Mouse (Mus musculus) MEL (cell line): ENCODE measurements around the gene Il5. TPM values are rescaled to one million over a fixed set of nuclear protein-coding genes. Genes with fewer than 3 reads are reported as not detected.

Experiments
- DNase-seq: peaks from one replicate; pipeline ENCODE4 v3.0.0; 2011; ENCODE audit warnings: low read depth, low spot score
- H3K27ac ChIP-seq: 2 replicates; pipeline ENCODE4 v1.5.1; 2012; ENCODE audit warnings: low read depth, mild to moderate bottlenecking, control low read depth, low read length, moderate library complexity; ENCODE audit not compliant: control insufficient read depth
- H3K27me3 ChIP-seq, 2 experiments: fragments of 150-350 bp in 1 of 2; sonication (generic) in 1 of 2; 2 replicates each; pipeline ENCODE4 v1.6.1; 2012; ENCODE audit warnings: low read length in 2 of 2, mild to moderate bottlenecking in 2 of 2, improper control_type of control experiment in 1 of 2, moderate library complexity in 1 of 2; ENCODE audit not compliant: insufficient read depth in 2 of 2, control insufficient read depth in 1 of 2
- H3K36me3 ChIP-seq, 2 experiments: 2 replicates each; pipeline ENCODE4 v1.6.1; 2012 to 2014; ENCODE audit warnings: low read length in 2 of 2, improper control_type of control experiment in 1 of 2, inconsistent platforms in 1 of 2, mild to moderate bottlenecking in 1 of 2; ENCODE audit not compliant: insufficient read depth in 2 of 2, control insufficient read depth in 1 of 2
- H3K4me1 ChIP-seq, 2 experiments: fragments of 150-350 bp in 1 of 2; sonication (generic) in 1 of 2; 2 replicates each; pipeline ENCODE4 v1.6.1; 2012; ENCODE audit warnings: low read length in 2 of 2, improper control_type of control experiment in 1 of 2, mild to moderate bottlenecking in 1 of 2; ENCODE audit not compliant: insufficient read depth in 2 of 2, control insufficient read depth in 1 of 2
- H3K4me3 ChIP-seq, 2 experiments: fragments of 150-350 bp in 1 of 2; sonication (generic) in 1 of 2; 2 replicates each; pipeline ENCODE4 v1.5.1; 2012; ENCODE audit warnings: low read depth in 2 of 2, low read length in 2 of 2, mild to moderate bottlenecking in 2 of 2, moderate library complexity in 2 of 2, control low read depth in 1 of 2, improper control_type of control experiment in 1 of 2; ENCODE audit not compliant: control insufficient read depth in 1 of 2, insufficient read depth in 1 of 2
- H3K79me2 ChIP-seq: 2 replicates; pipeline ENCODE4 v1.6.1; 2012; ENCODE audit warnings: mild to moderate bottlenecking, low read length, moderate library complexity; ENCODE audit not compliant: control insufficient read depth, poor library complexity, insufficient read depth
- H3K9ac ChIP-seq: 2 replicates; pipeline ENCODE4 v1.6.1; 2012; ENCODE audit warnings: low read depth, mild to moderate bottlenecking, control low read depth, low read length, moderate library complexity; ENCODE audit not compliant: control insufficient read depth, poor library complexity, severe bottlenecking
- H3K9me3 ChIP-seq: fragments of 150-350 bp; sonication (generic); replicated peaks from 2 replicates; pipeline ENCODE4 v1.6.1; 2012; ENCODE audit warnings: mild to moderate bottlenecking, low read length, improper control_type of control experiment, moderate library complexity; ENCODE audit not compliant: insufficient read depth
- BHLHE40 ChIP-seq: IDR thresholded peaks from 2 replicates; pipeline ENCODE4 v1.6.1; 2012; ENCODE audit warnings: low read depth, mild to moderate bottlenecking, inconsistent platforms, low read length, improper control_type of control experiment, borderline replicate concordance
- CHD1 ChIP-seq: IDR thresholded peaks from 2 replicates; pipeline ENCODE4 v1.6.1; 2012; ENCODE audit warnings: low read depth, mild to moderate bottlenecking, inconsistent platforms, low read length, improper control_type of control experiment
- CHD2 ChIP-seq: IDR thresholded peaks from 2 replicates; pipeline ENCODE4 v1.6.1; 2011; ENCODE audit warnings: low read length, improper control_type of control experiment
- E2F4 ChIP-seq: IDR thresholded peaks from 2 replicates; pipeline ENCODE4 v1.6.1; 2011; ENCODE audit warnings: low read depth, low read length, improper control_type of control experiment, borderline replicate concordance
- ELF1 ChIP-seq: IDR thresholded peaks from 2 replicates; pipeline ENCODE4 v1.6.1; 2014; ENCODE audit warnings: low read depth, mild to moderate bottlenecking, inconsistent platforms, low read length, improper control_type of control experiment, moderate library complexity
- ETS1 ChIP-seq: IDR thresholded peaks from 2 replicates; pipeline ENCODE4 v1.6.1; 2012; ENCODE audit warnings: low read depth, mild to moderate bottlenecking, inconsistent platforms, low read length, improper control_type of control experiment, moderate library complexity
- GABPA ChIP-seq: IDR thresholded peaks from 2 replicates; pipeline ENCODE4 v1.6.1; 2012; ENCODE audit warnings: low read depth, mild to moderate bottlenecking, inconsistent platforms, low read length, improper control_type of control experiment, moderate library complexity
- GATA1 ChIP-seq: IDR thresholded peaks from 2 replicates; pipeline ENCODE4 v1.6.1; 2011; ENCODE audit warnings: low read depth, low read length, improper control_type of control experiment
- HCFC1 ChIP-seq: IDR thresholded peaks from 2 replicates; pipeline ENCODE4 v1.6.1; 2012; ENCODE audit warnings: low read depth, mild to moderate bottlenecking, inconsistent platforms, low read length, improper control_type of control experiment, moderate library complexity
- JUND ChIP-seq: IDR thresholded peaks from 2 replicates; pipeline ENCODE4 v1.6.1; 2011; ENCODE audit warnings: low read depth, mild to moderate bottlenecking, improper control_type of control experiment, low read length
- MAX ChIP-seq: IDR thresholded peaks from 2 replicates; pipeline ENCODE4 v1.6.1; 2011; ENCODE audit warnings: low read length, improper control_type of control experiment
- MAZ ChIP-seq: IDR thresholded peaks from 2 replicates; pipeline ENCODE4 v1.6.1; 2012; ENCODE audit warnings: low read depth, mild to moderate bottlenecking, inconsistent platforms, low read length, improper control_type of control experiment
- MEF2A ChIP-seq: IDR thresholded peaks from 2 replicates; pipeline ENCODE4 v1.6.1; 2014; ENCODE audit warnings: low read depth, mild to moderate bottlenecking, inconsistent platforms, low read length, improper control_type of control experiment; ENCODE audit not compliant: poor library complexity, insufficient replicate concordance, severe bottlenecking; ENCODE audit errors: extremely low read depth
- MYB ChIP-seq: IDR thresholded peaks from 2 replicates; pipeline ENCODE4 v1.6.1; 2011; ENCODE audit warnings: mild to moderate bottlenecking, low read depth, low read length, improper control_type of control experiment
- NRF1 ChIP-seq: IDR thresholded peaks from 2 replicates; pipeline ENCODE4 v1.6.1; 2014; ENCODE audit warnings: low read depth, mild to moderate bottlenecking, inconsistent platforms, low read length, improper control_type of control experiment, moderate library complexity; ENCODE audit not compliant: poor library complexity, insufficient read depth, severe bottlenecking
- POLR2A ChIP-seq, 2 experiments: IDR thresholded peaks; 2 replicates each; pipeline ENCODE4 v1.6.1; 2011 to 2012; ENCODE audit warnings: low read length in 2 of 2, mild to moderate bottlenecking in 2 of 2, control low read depth in 1 of 2, improper control_type of control experiment in 1 of 2, low read depth in 1 of 2, moderate library complexity in 1 of 2; ENCODE audit not compliant: control insufficient read depth in 1 of 2, insufficient read depth in 1 of 2, poor library complexity in 1 of 2
- POLR2AphosphoS2 ChIP-seq: IDR thresholded peaks from 2 replicates; pipeline ENCODE4 v1.6.1; 2011; ENCODE audit warnings: low read length, improper control_type of control experiment
- POLR2AphosphoS5 ChIP-seq: IDR thresholded peaks from 2 replicates; pipeline ENCODE4 v1.6.1; 2012; ENCODE audit warnings: low read depth, borderline replicate concordance, mild to moderate bottlenecking, inconsistent platforms, low read length, moderate library complexity, mixed read lengths
- RAD21 ChIP-seq: IDR thresholded peaks from 2 replicates; pipeline ENCODE4 v1.6.1; 2011; ENCODE audit warnings: mild to moderate bottlenecking, low read depth, low read length, improper control_type of control experiment
- RCOR1 ChIP-seq: IDR thresholded peaks from 2 replicates; pipeline ENCODE4 v1.6.1; 2012; ENCODE audit warnings: low read depth, mild to moderate bottlenecking, inconsistent platforms, low read length, improper control_type of control experiment
- SIN3A ChIP-seq: IDR thresholded peaks from 2 replicates; pipeline ENCODE4 v1.6.1; 2012; ENCODE audit warnings: low read length, improper control_type of control experiment, inconsistent platforms
- SMC3 ChIP-seq: IDR thresholded peaks from 2 replicates; pipeline ENCODE4 v1.6.1; 2011; ENCODE audit warnings: low read depth, low read length, improper control_type of control experiment
- TAL1 ChIP-seq: IDR thresholded peaks from 2 replicates; pipeline ENCODE4 v1.6.1; 2012; ENCODE audit warnings: mild to moderate bottlenecking, inconsistent platforms, low read length, moderate library complexity, mixed read lengths
- UBTF ChIP-seq: IDR thresholded peaks from 2 replicates; pipeline ENCODE4 v1.6.1; 2012; ENCODE audit warnings: low read depth, mild to moderate bottlenecking, inconsistent platforms, low read length, improper control_type of control experiment, moderate library complexity, borderline replicate concordance; ENCODE audit not compliant: insufficient read depth
- USF2 ChIP-seq, 2 experiments: IDR thresholded peaks; 2 replicates each; pipeline ENCODE4 v1.6.1; 2011 to 2012; ENCODE audit warnings: improper control_type of control experiment in 2 of 2, low read length in 2 of 2, borderline replicate concordance in 1 of 2, inconsistent platforms in 1 of 2, low read depth in 1 of 2, mild to moderate bottlenecking in 1 of 2; ENCODE audit not compliant: insufficient read depth in 1 of 2
- ZC3H11A ChIP-seq: IDR thresholded peaks from 2 replicates; pipeline ENCODE4 v1.6.1; 2012; ENCODE audit warnings: low read depth, mild to moderate bottlenecking, inconsistent platforms, low read length, improper control_type of control experiment
- ZNF384 ChIP-seq: IDR thresholded peaks from 2 replicates; pipeline ENCODE4 v1.6.1; 2012; ENCODE audit warnings: low read depth, mild to moderate bottlenecking, inconsistent platforms, low read length, improper control_type of control experiment
- polyA plus RNA-seq, 2 experiments: library from polyadenylated mRNA; stranded (reverse) in 1 of 2; unstranded in 1 of 2; fragments of >175 nt in 1 of 2; fragments of >200 nt in 1 of 2; gene quantifications; 2 replicates each; pipeline versions ENCODE4 v1.2.1 to v1.2.4; 2012; ENCODE audit warnings: low replicate concordance in 2 of 2, low read depth in 1 of 2; ENCODE audit not compliant: insufficient read length in 2 of 2, insufficient read depth in 1 of 2, missing spikeins in 1 of 2
- total RNA-seq: library from RNA; depleted of rRNA; stranded (reverse); fragments of 300-350 nt; gene quantifications from 2 replicates; pipeline ENCODE4 v1.2.3, GENCODE M21; 2012

The Il5 gene
- total and polyA plus RNA-seq, 3 experiments, result not detected

DNA sequence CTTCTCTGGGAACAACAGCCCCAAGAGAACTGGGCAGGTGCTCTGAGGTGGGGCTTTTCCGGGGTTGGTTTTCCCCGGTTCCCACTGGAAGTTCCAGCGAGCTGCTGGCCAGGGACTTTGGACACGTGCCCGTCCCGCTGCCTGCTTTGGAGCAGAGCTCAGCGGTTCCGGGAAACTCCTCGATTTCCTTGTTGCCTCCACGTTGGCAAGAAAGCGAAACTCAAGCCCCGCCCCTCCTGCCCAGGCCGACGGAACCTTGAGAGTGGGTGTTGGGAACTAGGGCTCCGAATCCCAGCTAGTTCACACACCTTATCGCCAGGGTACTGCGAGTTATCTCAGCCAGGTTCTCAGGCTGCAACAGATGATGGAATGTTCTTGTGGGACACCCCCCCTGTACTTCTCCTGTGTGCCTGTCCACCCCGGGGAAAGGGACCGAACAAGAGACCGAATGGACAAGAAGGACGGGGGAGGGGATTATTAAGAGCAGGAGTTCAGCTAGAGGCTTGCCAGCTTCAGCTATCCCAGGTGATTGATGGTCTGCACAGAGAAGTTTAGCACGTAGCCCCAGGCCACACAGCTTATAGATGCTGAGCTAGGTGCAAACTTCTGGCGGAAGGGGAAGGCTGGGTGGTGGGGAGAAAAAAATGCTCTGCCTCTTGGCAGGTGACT is 42.4 kb downstream of the Il5 start:
- Histone ChIP-seq H3K4me1 (peaks cover 2 to 8% of the 10 kb centered on the region in 2 experiments; a peak in 3 of 4 replicates), H3K79me2 (no peaks in the 10 kb centered on the region; the same call in 1 of the 2 replicates), H3K27ac (no peak overlapping the region), H3K9me3 (no peaks in the 10 kb centered on the region), H3K36me3 (peaks cover 0 to 7% of the 10 kb centered on the region in 2 experiments; a peak in 2 of 4 replicates), H3K4me3 (peak overlapping the region; percentile 66), H3K9ac (peak overlapping the region; percentile 79), H3K27me3 (peaks cover 0 to 3% of the 10 kb centered on the region in 2 experiments; a peak in 1 of 4 replicates)
- TF ChIP-seq RCOR1, result peak; percentile 27; the same call in 1 of the 2 replicates
- TF ChIP-seq MYB, result no peak
- TF ChIP-seq GATA1, result 0 out of 2 replicates have a peak, but pooled peaks have one; percentile 8
- TF ChIP-seq ELF1, result peak; percentile 47; the same call in 1 of the 2 replicates
- TF ChIP-seq NRF1, result 0 out of 2 replicates have a peak, but pooled peaks have one; percentile 9
- TF ChIP-seq MEF2A, result no peak
- TF ChIP-seq USF2 (IDR thresholded peaks at IDR 0.05; ENCODE audit: borderline replicate concordance in 1 of 2, insufficient read depth in 1 of 2, low read depth in 1 of 2, low read length in 2 of 2), result no peak
- TF ChIP-seq ZNF384, result 0 out of 2 replicates have a peak, but pooled peaks have one; percentile 15
- peak; percentile 69 for DNase-seq

DNA sequence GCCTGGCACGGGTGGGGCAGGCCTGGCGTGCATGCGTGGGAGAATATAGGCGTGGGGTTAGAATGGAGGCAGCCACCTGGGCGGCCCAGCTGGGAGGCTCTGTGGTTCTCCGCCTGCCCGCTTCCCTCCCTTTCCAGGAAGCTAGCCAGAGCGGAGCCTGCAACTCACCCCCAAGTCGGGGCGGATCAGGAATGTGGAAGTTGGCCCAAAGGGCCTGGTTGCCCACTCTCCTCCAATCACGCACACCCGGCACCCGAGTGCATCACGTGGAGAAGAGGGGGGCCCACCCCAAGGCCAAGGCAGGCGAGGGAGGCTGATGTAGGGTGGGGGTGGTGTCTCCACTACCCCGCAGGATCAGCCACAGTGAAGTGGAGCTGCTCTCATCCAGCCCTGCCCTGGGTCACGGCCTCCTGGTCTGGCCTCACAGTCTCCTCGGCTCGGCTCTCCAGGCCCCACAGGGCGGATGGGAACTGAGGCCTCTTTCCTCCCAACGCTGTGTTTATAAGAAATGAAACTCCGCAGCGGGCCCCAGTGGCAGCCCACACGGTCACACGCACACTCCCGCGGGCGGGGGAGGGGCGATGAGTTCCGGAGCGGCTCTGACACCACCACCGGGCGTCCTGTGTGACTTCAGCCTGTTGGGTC is 43.0 kb downstream of the Il5 start:
- Histone ChIP-seq H3K79me2 (no peaks in the 10 kb centered on the region; the same call in 1 of the 2 replicates), H3K9me3 (no peaks in the 10 kb centered on the region), H3K4me1 (peaks cover 2 to 8% of the 10 kb centered on the region in 2 experiments; a peak in 3 of 4 replicates), H3K4me3 (peak overlapping the region; percentile 66), H3K27me3 (peaks cover 2 to 3% of the 10 kb centered on the region in 2 experiments; a peak in 3 of 4 replicates), H3K36me3 (peaks cover 0 to 7% of the 10 kb centered on the region in 2 experiments; a peak in 2 of 4 replicates), H3K9ac (peak overlapping the region; percentile 79), H3K27ac (peak overlapping the region; percentile 9; the same call in 1 of the 2 replicates)
- DNase-seq, result peak; percentile 82
- TF ChIP-seq SMC3 (no peak), SIN3A (peak; percentile 67), GABPA (no peak), POLR2AphosphoS2 (peak; percentile 40; the same call in 1 of the 2 replicates), UBTF (no peak), ELF1 (no peak), HCFC1 (no peak), MAZ (0 out of 2 replicates have a peak, but pooled peaks have one; percentile 26), TAL1 (no peak), ZC3H11A (no peak), MAX (peak; percentile 80), MYB (no peak), GATA1 (no peak), BHLHE40 (peak; percentile 47; the same call in 1 of the 2 replicates), NRF1 (0 out of 2 replicates have a peak, but pooled peaks have one; percentile 1), RAD21 (no peak), E2F4 (no peak), CHD1 (no peak; the same call in 1 of the 2 replicates), CHD2 (no peak; the same call in 1 of the 2 replicates), POLR2A (IDR thresholded peaks at IDR 0.05; ENCODE audit: control insufficient read depth in 1 of 2, insufficient read depth in 1 of 2, low read depth in 1 of 2, low read length in 2 of 2, poor library complexity in 1 of 2) (peak in 1 of 2 experiments; percentile 59; a peak in 1 of 4 replicates), POLR2AphosphoS5 (peak; percentile 41; the same call in 1 of the 2 replicates), ETS1 (peak; percentile 26), JUND (no peak)
